Mouse (Mus musculus): ENCODE results near the gene Phlda1.

- no peak for TF ChIP-seq USF1 (IDR thresholded peaks at IDR 0.05; ENCODE audit: low read depth)
- no peak for TF ChIP-seq POLR2A (IDR thresholded peaks at IDR 0.05; ENCODE audit: insufficient read length, low read depth)
Measured at GRCm38 (mm10) chr10:111520621-111521020, 14.5 kb downstream of the Phlda1 start.

Measured in myocyte (in vitro differentiated cells).